Mouse (Mus musculus): Measurements from ENCODE around the gene Npdc1. TPM values are rescaled to one million over a fixed set of nuclear protein-coding genes. Genes with fewer than 3 reads are reported as not detected.

Npdc1 gene
- polyA plus RNA-seq, 1 experiment from 2014 or later = 19.5 TPM

GRCm38 (mm10) chr2:25442682-25443081, 43.5 kb downstream of the Npdc1 start:
- DNase-seq (no peak), ATAC-seq (ENCODE audit: insufficient read depth) (no peak)
- 86% methylated on average over 14 of the region's 14 CpGs for WGBS
- Histone ChIP-seq H3K4me2 (no peak overlapping the region), H3K36me3 (ENCODE audit: insufficient read depth) (no peaks in the 10 kb centered on the region), H3K9ac (no peak overlapping the region), H3K27ac (ENCODE audit: low read depth) (no peak overlapping the region), H3K9me3 (ENCODE audit: low read depth, low read length) (no peaks in the 10 kb centered on the region), H3K4me1 (ENCODE audit: insufficient read depth) (no peaks in the 10 kb centered on the region), H3K27me3 (ENCODE audit: insufficient read depth, low read length) (no peaks in the 10 kb centered on the region), H3K4me3 (ENCODE audit: low read depth, low read length) (no peak overlapping the region)
- no peak for TF ChIP-seq CTCF (IDR thresholded peaks at IDR 0.05; ENCODE audit: low read depth)

GRCm38 (mm10) chr2:25450853-25451647, 51.9 kb downstream of the Npdc1 start:
- H3K27me3 ChIP-seq (ENCODE audit: insufficient read depth, low read length) = no peaks in the 10 kb centered on the region
- no peak overlapping the region for H3K9ac ChIP-seq
- no peak overlapping the region for H3K27ac ChIP-seq (ENCODE audit: low read depth)
- 74% methylated on average over 8 of the region's 8 CpGs for whole genome bisulfite sequencing
- H3K4me1 ChIP-seq (ENCODE audit: insufficient read depth) = no peaks in the 10 kb centered on the region
- no peaks in the 10 kb centered on the region for H3K36me3 ChIP-seq (ENCODE audit: insufficient read depth)
- H3K4me3 ChIP-seq (ENCODE audit: low read depth, low read length) = no peak overlapping the region
- no peaks in the 10 kb centered on the region for H3K9me3 ChIP-seq (ENCODE audit: low read depth, low read length)
- no peak for DNase-seq
- TF ChIP-seq CTCF (IDR thresholded peaks at IDR 0.05; ENCODE audit: low read depth) = no peak
- no peak for ATAC-seq (ENCODE audit: insufficient read depth)
- no peak overlapping the region for H3K4me2 ChIP-seq

- Histone ChIP-seq H3K9ac (no peak overlapping the region), H3K4me1 (ENCODE audit: insufficient read depth) (no peaks in the 10 kb centered on the region), H3K4me3 (ENCODE audit: low read depth, low read length) (no peak overlapping the region), H3K27ac (ENCODE audit: low read depth) (no peak overlapping the region), H3K27me3 (ENCODE audit: insufficient read depth, low read length) (no peaks in the 10 kb centered on the region), H3K36me3 (ENCODE audit: insufficient read depth) (no peaks in the 10 kb centered on the region), H3K4me2 (no peak overlapping the region), H3K9me3 (ENCODE audit: low read depth, low read length) (no peaks in the 10 kb centered on the region)
- no peak for TF ChIP-seq CTCF (IDR thresholded peaks at IDR 0.05; ENCODE audit: low read depth)
- WGBS = 24% methylated on average over 1 of the region's 1 CpGs
- DNase-seq = no peak
- no peak for ATAC-seq (ENCODE audit: insufficient read depth)
Measured at GRCm38 (mm10) chr2:25452951-25453350, 53.8 kb downstream of the Npdc1 start.

GRCm38 (mm10) chr2:25456205-25456953, 57.2 kb downstream of the Npdc1 start, which contains the start of gene Clic3:
TSS of gene Clic3 (plus strand) at chr2:25456838.
- Histone ChIP-seq H3K4me3 (ENCODE audit: low read depth, low read length) (no peak within 1 kb of the TSS), H3K4me1 (ENCODE audit: insufficient read depth) (no peaks in the 10 kb centered on the region; the same call in 1 of the 2 replicates), H3K9ac (no peak within 1 kb of the TSS), H3K9me3 (ENCODE audit: low read depth, low read length) (no peaks in the 10 kb centered on the region), H3K27ac (ENCODE audit: low read depth) (0 out of 2 replicates have a peak within 1 kb of the TSS, but pooled peaks have one; percentile 8), H3K4me2 (peak within 1 kb of the TSS; percentile 15; the same call in 1 of the 2 replicates), H3K27me3 (ENCODE audit: insufficient read depth, low read length) (no peaks in the 10 kb centered on the region), H3K36me3 (ENCODE audit: insufficient read depth) (peaks cover 12% of the 10 kb centered on the region; the same call in 1 of the 2 replicates)
- TF ChIP-seq CTCF (IDR thresholded peaks at IDR 0.05; ENCODE audit: low read depth) = 0 out of 2 replicates have a peak, but pooled peaks have one; percentile 1
- ATAC-seq (ENCODE audit: insufficient read depth) (no peak), DNase-seq (peak; percentile 36)
- 41% methylated on average over 14 of the region's 14 CpGs for WGBS

- TF ChIP-seq CTCF (IDR thresholded peaks at IDR 0.05; ENCODE audit: low read depth) = no peak
- H3K9ac ChIP-seq = no peak overlapping the region
- DNase-seq = peak; percentile 22
- no peaks in the 10 kb centered on the region for H3K9me3 ChIP-seq (ENCODE audit: low read depth, low read length)
- no peak for ATAC-seq (ENCODE audit: insufficient read depth)
- H3K36me3 ChIP-seq (ENCODE audit: insufficient read depth) = peaks cover 12% of the 10 kb centered on the region; the same call in 1 of the 2 replicates
- no peak overlapping the region for H3K4me3 ChIP-seq (ENCODE audit: low read depth, low read length)
- WGBS = 74% methylated on average over 9 of the region's 9 CpGs
- peak overlapping the region; percentile 15; the same call in 1 of the 2 replicates for H3K4me2 ChIP-seq
- 0 out of 2 replicates have a peak overlapping the region, but pooled peaks have one; percentile 8 for H3K27ac ChIP-seq (ENCODE audit: low read depth)
- no peaks in the 10 kb centered on the region; the same call in 1 of the 2 replicates for H3K4me1 ChIP-seq (ENCODE audit: insufficient read depth)
- no peaks in the 10 kb centered on the region for H3K27me3 ChIP-seq (ENCODE audit: insufficient read depth, low read length)
Measured at GRCm38 (mm10) chr2:25457022-25457896, 58.1 kb downstream of the Npdc1 start.

- peaks cover 12% of the 10 kb centered on the region; the same call in 1 of the 2 replicates for H3K36me3 ChIP-seq (ENCODE audit: insufficient read depth)
- ATAC-seq (ENCODE audit: insufficient read depth) = no peak
- H3K9ac ChIP-seq = no peak overlapping the region
- peak overlapping the region; percentile 10; the same call in 1 of the 2 replicates for H3K4me2 ChIP-seq
- no peaks in the 10 kb centered on the region; the same call in 1 of the 2 replicates for H3K4me1 ChIP-seq (ENCODE audit: insufficient read depth)
- TF ChIP-seq CTCF (IDR thresholded peaks at IDR 0.05; ENCODE audit: low read depth) = peak; percentile 19; the same call in 1 of the 2 replicates
- no peak overlapping the region for H3K4me3 ChIP-seq (ENCODE audit: low read depth, low read length)
- DNase-seq = peak; percentile 55
- no peaks in the 10 kb centered on the region for H3K27me3 ChIP-seq (ENCODE audit: insufficient read depth, low read length)
- no peak overlapping the region for H3K27ac ChIP-seq (ENCODE audit: low read depth)
- 71% methylated on average over 5 of the region's 5 CpGs for WGBS
- H3K9me3 ChIP-seq (ENCODE audit: low read depth, low read length) = no peaks in the 10 kb centered on the region
Measured at GRCm38 (mm10) chr2:25458911-25459310, 59.8 kb downstream of the Npdc1 start.

Small RNA genes lying within 50 kb of the gene (microRNA-seq; reads per million reads assigned to microRNA genes)
- not detected for gene Mir3087 (ENCODE audit: borderline number of aligned reads)

Other genes starting within 250 kb of the Npdc1 start
- gene Nrarp, start 218.6 kb upstream of the Npdc1 start, polyA plus RNA-seq (2014; fragmentation: Nextera tagmentation; extraction: Ambion mirVana) = 13.7 and 14.9 TPM in 2 replicates
- 7.5 and 8.2 TPM in 2 replicates for gene Tor4a, start 202.5 kb upstream of the Npdc1 start, polyA plus RNA-seq (2014; fragmentation: Nextera tagmentation; extraction: Ambion mirVana)
- 96.6 and 108 TPM in 2 replicates for gene Nelfb, start 187.9 kb upstream of the Npdc1 start, polyA plus RNA-seq (2014; fragmentation: Nextera tagmentation; extraction: Ambion mirVana)
- not detected in 2 replicates for gene Stpg3, start 184.7 kb upstream of the Npdc1 start, polyA plus RNA-seq (2014; fragmentation: Nextera tagmentation; extraction: Ambion mirVana)
- 0.47 TPM in 1 of 2 replicates, not detected in the other for gene Fam166a, start 180.6 kb upstream of the Npdc1 start, polyA plus RNA-seq (2014; fragmentation: Nextera tagmentation; extraction: Ambion mirVana)
- gene Tubb4b, start 174.6 kb upstream of the Npdc1 start, polyA plus RNA-seq (2014; fragmentation: Nextera tagmentation; extraction: Ambion mirVana) = 593 and 610 TPM in 2 replicates
- gene Slc34a3, start 165.0 kb upstream of the Npdc1 start, polyA plus RNA-seq (2014; fragmentation: Nextera tagmentation; extraction: Ambion mirVana) = not detected in 2 replicates
- not detected in 2 replicates for gene Rnf224, start 162.6 kb upstream of the Npdc1 start, polyA plus RNA-seq (2014; fragmentation: Nextera tagmentation; extraction: Ambion mirVana)
- 7.7 and 9.9 TPM in 2 replicates for gene Rnf208, start 157.1 kb upstream of the Npdc1 start, polyA plus RNA-seq (2014; fragmentation: Nextera tagmentation; extraction: Ambion mirVana)
- not detected in 2 replicates for gene Cysrt1, start 156.9 kb upstream of the Npdc1 start, polyA plus RNA-seq (2014; fragmentation: Nextera tagmentation; extraction: Ambion mirVana)
- gene AL732309.1, start 152.5 kb upstream of the Npdc1 start, polyA plus RNA-seq (2014; fragmentation: Nextera tagmentation; extraction: Ambion mirVana) = 3.5 and 3.6 TPM in 2 replicates
- gene Tmem203, start 143.9 kb upstream of the Npdc1 start, polyA plus RNA-seq (2014; fragmentation: Nextera tagmentation; extraction: Ambion mirVana) = 14.5 and 16.4 TPM in 2 replicates
- 4.7 and 5.0 TPM in 2 replicates for gene Tprn, start 136.7 kb upstream of the Npdc1 start, polyA plus RNA-seq (2014; fragmentation: Nextera tagmentation; extraction: Ambion mirVana)
- 217 and 229 TPM in 2 replicates for gene Ssna1, start 126.9 kb upstream of the Npdc1 start, polyA plus RNA-seq (2014; fragmentation: Nextera tagmentation; extraction: Ambion mirVana)
- 109 and 119 TPM in 2 replicates for gene Anapc2, start 126.9 kb upstream of the Npdc1 start, polyA plus RNA-seq (2014; fragmentation: Nextera tagmentation; extraction: Ambion mirVana)
- not detected in 2 replicates for gene Tmem210, start 111.2 kb upstream of the Npdc1 start, polyA plus RNA-seq (2014; fragmentation: Nextera tagmentation; extraction: Ambion mirVana)
- gene Lrrc26, start 109.4 kb upstream of the Npdc1 start, polyA plus RNA-seq (2014; fragmentation: Nextera tagmentation; extraction: Ambion mirVana) = 0.46 and 0.89 TPM in 2 replicates
- 0.78 and 0.84 TPM in 2 replicates for gene Grin1, start 80.2 kb upstream of the Npdc1 start, polyA plus RNA-seq (2014; fragmentation: Nextera tagmentation; extraction: Ambion mirVana)
- 70.9 and 76.4 TPM in 2 replicates for gene Man1b1, start 67.0 kb upstream of the Npdc1 start, polyA plus RNA-seq (2014; fragmentation: Nextera tagmentation; extraction: Ambion mirVana)
- gene Dpp7, start 43.0 kb upstream of the Npdc1 start, polyA plus RNA-seq (2014; fragmentation: Nextera tagmentation; extraction: Ambion mirVana) = 13.9 and 16.6 TPM in 2 replicates
- 17.4 and 20.1 TPM in 2 replicates for gene Uap1l1, start 33.7 kb upstream of the Npdc1 start, polyA plus RNA-seq (2014; fragmentation: Nextera tagmentation; extraction: Ambion mirVana)
- gene Sapcd2, start 27.0 kb upstream of the Npdc1 start, polyA plus RNA-seq (2014; fragmentation: Nextera tagmentation; extraction: Ambion mirVana) = 42.0 and 45.5 TPM in 2 replicates
- gene Entpd2, start 3.5 kb upstream of the Npdc1 start, polyA plus RNA-seq (2014; fragmentation: Nextera tagmentation; extraction: Ambion mirVana) = 0.92 and 1.2 TPM in 2 replicates
- gene Fut7, start 23.9 kb downstream of the Npdc1 start, polyA plus RNA-seq (2014; fragmentation: Nextera tagmentation; extraction: Ambion mirVana) = not detected in 2 replicates
- 3.9 and 4.6 TPM in 2 replicates for gene Abca2, start 29.4 kb downstream of the Npdc1 start, polyA plus RNA-seq (2014; fragmentation: Nextera tagmentation; extraction: Ambion mirVana)
- 20.0 and 30.2 TPM in 2 replicates for gene Clic3, start 57.5 kb downstream of the Npdc1 start, polyA plus RNA-seq (2014; fragmentation: Nextera tagmentation; extraction: Ambion mirVana)
- gene Paxx, start 61.7 kb downstream of the Npdc1 start, polyA plus RNA-seq (2014; fragmentation: Nextera tagmentation; extraction: Ambion mirVana) = 15.8 and 23.5 TPM in 2 replicates
- gene Ptgds, start 70.7 kb downstream of the Npdc1 start, polyA plus RNA-seq (2014; fragmentation: Nextera tagmentation; extraction: Ambion mirVana) = 3.3 and 3.4 TPM in 2 replicates
- not detected in 2 replicates for gene Lcn12, start 94.6 kb downstream of the Npdc1 start, polyA plus RNA-seq (2014; fragmentation: Nextera tagmentation; extraction: Ambion mirVana)
- gene Fbxw5, start 101.4 kb downstream of the Npdc1 start, polyA plus RNA-seq (2014; fragmentation: Nextera tagmentation; extraction: Ambion mirVana) = 75.8 and 77.7 TPM in 2 replicates
- 3.9 and 5.5 TPM in 2 replicates for gene C8g, start 102.4 kb downstream of the Npdc1 start, polyA plus RNA-seq (2014; fragmentation: Nextera tagmentation; extraction: Ambion mirVana)
- 34.8 and 35.3 TPM in 2 replicates for gene Traf2, start 147.6 kb downstream of the Npdc1 start, polyA plus RNA-seq (2014; fragmentation: Nextera tagmentation; extraction: Ambion mirVana)
- gene Edf1, start 158.5 kb downstream of the Npdc1 start, polyA plus RNA-seq (2014; fragmentation: Nextera tagmentation; extraction: Ambion mirVana) = 282 and 295 TPM in 2 replicates
- gene Mamdc4, start 175.5 kb downstream of the Npdc1 start, polyA plus RNA-seq (2014; fragmentation: Nextera tagmentation; extraction: Ambion mirVana) = 2.2 and 4.1 TPM in 2 replicates
- 183 and 197 TPM in 2 replicates for gene Phpt1, start 175.9 kb downstream of the Npdc1 start, polyA plus RNA-seq (2014; fragmentation: Nextera tagmentation; extraction: Ambion mirVana)
- gene Ajm1, start 182.4 kb downstream of the Npdc1 start, polyA plus RNA-seq (2014; fragmentation: Nextera tagmentation; extraction: Ambion mirVana) = 0.37 TPM in 1 of 2 replicates, not detected in the other
- gene Rabl6, start 209.2 kb downstream of the Npdc1 start, polyA plus RNA-seq (2014; fragmentation: Nextera tagmentation; extraction: Ambion mirVana) = 75.5 and 85.7 TPM in 2 replicates
- gene Ccdc183, start 218.3 kb downstream of the Npdc1 start, polyA plus RNA-seq (2014; fragmentation: Nextera tagmentation; extraction: Ambion mirVana) = 0.24 and 0.28 TPM in 2 replicates
- gene Tmem141, start 222.7 kb downstream of the Npdc1 start, polyA plus RNA-seq (2014; fragmentation: Nextera tagmentation; extraction: Ambion mirVana) = 21.9 and 26.0 TPM in 2 replicates
- gene Fcna, start 228.7 kb downstream of the Npdc1 start, polyA plus RNA-seq (2014; fragmentation: Nextera tagmentation; extraction: Ambion mirVana) = 1.8 and 2.9 TPM in 2 replicates